Mouse (Mus musculus) liver, embryonic 14.5 days (tissue): ENCODE measurements at regions not wholly inside any gene's neighbourhood (a gene's known extent, or its start where the extent isn't known, plus 50 kb on each side); places are given as distances from the start of the nearest gene placed in this dataset.

ENCODE experiments used
- ATAC-seq: fragments of 200-750 bp; cut with Nextera tagmentation; 2 replicates; pipeline ENCODE4 v1.8.0; 2017; ENCODE audit warnings: moderate number of reproducible peaks, mild to moderate bottlenecking, moderate library complexity; ENCODE audit not compliant: insufficient read depth
- DNase-seq, 3 experiments: peaks; one replicate each; pipeline ENCODE4 v3.0.0-alpha.2; 2012 to 2013; ENCODE audit warnings: low read depth in 3 of 3, low spot score in 3 of 3
- H3K27ac ChIP-seq: fragments of 300-500 bp; sonication (generic); 2 replicates; pipeline ENCODE4 v1.5.1; 2014; ENCODE audit warnings: moderate library complexity, mild to moderate bottlenecking, control low read depth, inconsistent platforms
- H3K27me3 ChIP-seq: fragments of 300-500 bp; sonication (generic); 2 replicates; pipeline ENCODE4 v1.6.1; 2014; ENCODE audit warnings: mild to moderate bottlenecking, low read length, moderate library complexity; ENCODE audit not compliant: control insufficient read depth, insufficient read depth
- H3K36me3 ChIP-seq: fragments of 300-500 bp; sonication (generic); replicated peaks from 2 replicates; pipeline ENCODE4 v1.6.1; 2014; ENCODE audit warnings: low read depth; ENCODE audit not compliant: control insufficient read depth, insufficient read depth
- H3K4me1 ChIP-seq, 2 experiments: fragments of 200-500 bp in 1 of 2; fragments of 300-500 bp in 1 of 2; sonication (generic) in 1 of 2; replicated peaks; 2 replicates each; pipeline ENCODE4 v1.6.1; 2012 to 2014; ENCODE audit warnings: antibody characterized with exemption in 1 of 2, inconsistent platforms in 1 of 2, low read length in 1 of 2; ENCODE audit not compliant: control insufficient read depth in 2 of 2, insufficient read depth in 2 of 2
- H3K4me2 ChIP-seq: fragments of 300-500 bp; sonication (generic); 2 replicates; pipeline ENCODE4 v1.6.1; 2014; ENCODE audit warnings: low read depth, mild to moderate bottlenecking, control low read depth, moderate library complexity
- H3K4me3 ChIP-seq, 2 experiments: fragments of 200-500 bp in 1 of 2; fragments of 300-500 bp in 1 of 2; sonication (generic) in 1 of 2; 2 replicates each; pipeline ENCODE4 v1.5.1; 2012 to 2014; ENCODE audit warnings: low read depth in 2 of 2, low read length in 2 of 2, mild to moderate bottlenecking in 2 of 2, control low read depth in 1 of 2, inconsistent platforms in 1 of 2, moderate library complexity in 1 of 2; ENCODE audit not compliant: insufficient read depth in 1 of 2
- H3K9ac ChIP-seq: fragments of 300-500 bp; sonication (generic); replicated peaks from 2 replicates; pipeline ENCODE4 v1.6.1; 2014; ENCODE audit warnings: mild to moderate bottlenecking, control low read depth, moderate library complexity
- H3K9me3 ChIP-seq: fragments of 300-500 bp; sonication (generic); 2 replicates; pipeline ENCODE4 v1.6.1; 2016; ENCODE audit warnings: low read length, mixed read lengths; ENCODE audit not compliant: control insufficient read depth
- CTCF ChIP-seq: IDR thresholded peaks from 2 replicates; pipeline ENCODE4 v1.5.1; 2016; ENCODE audit warnings: antibody characterized with exemption, low read depth, control low read depth
- EP300 ChIP-seq: IDR thresholded peaks from 2 replicates; pipeline ENCODE4 v1.6.1; 2016; ENCODE audit warnings: antibody characterized with exemption, low read depth
- WGBS: fragments of 180-500 bp; shearing (Covaris S2); extraction: QIAGEN DNeasy Blood & Tissue Kit; methylation state at CpG from one replicate; pipeline ENCODE4 v1.1.7; 2014; ENCODE audit not compliant: insufficient replicate concordance; 5-methylcytosine and 5-hydroxymethylcytosine counted together

DNA sequence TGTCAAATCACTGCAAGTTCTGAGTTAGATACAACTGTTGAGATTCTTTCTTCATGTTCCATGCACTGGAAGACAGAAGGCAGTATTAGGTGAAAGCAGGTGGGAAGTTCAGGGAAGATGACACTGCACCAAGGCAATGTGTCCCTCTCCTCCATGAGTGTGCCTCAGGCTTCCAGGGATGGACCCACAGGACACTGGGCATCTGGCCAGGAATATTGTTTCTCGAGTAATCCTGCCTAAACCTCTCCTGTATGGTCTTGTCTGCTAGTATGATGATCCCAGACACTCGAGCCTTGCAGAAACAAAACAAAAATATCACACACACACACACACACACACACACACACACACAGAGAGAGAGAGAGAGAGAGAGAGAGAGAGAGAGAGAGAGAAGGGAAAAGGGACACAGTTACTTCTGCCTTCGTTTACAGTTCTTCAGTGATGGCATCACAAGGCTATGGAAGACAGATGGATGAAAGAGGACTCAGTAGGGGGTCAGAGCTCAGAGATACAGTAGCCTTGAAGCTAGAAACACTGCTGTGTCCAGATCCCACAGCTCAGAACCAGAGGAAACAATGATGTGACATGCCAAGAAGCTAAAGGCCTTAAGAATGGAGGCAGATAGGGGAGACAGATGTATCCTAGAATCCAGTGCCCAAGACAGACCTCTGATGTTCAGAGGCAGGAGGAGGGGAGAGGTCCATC, 154.8 kb downstream of the Gm815 start:
- no peak overlapping the region for H3K4me2 ChIP-seq
- no peak for DNase-seq
- TF ChIP-seq EP300 = no peak
- no peak for TF ChIP-seq CTCF
- no peaks in the 10 kb centered on the region for H3K27me3 ChIP-seq
- H3K9me3 ChIP-seq = no peaks in the 10 kb centered on the region
- H3K36me3 ChIP-seq = no peaks in the 10 kb centered on the region
- no peaks in the 10 kb centered on the region for H3K4me1 ChIP-seq
- ATAC-seq = no peak
- no peak overlapping the region for H3K9ac ChIP-seq
- H3K4me3 ChIP-seq = no peak overlapping the region
- WGBS = 34% methylated on average over 3 of the region's 3 CpGs
- no peak overlapping the region for H3K27ac ChIP-seq

DNA sequence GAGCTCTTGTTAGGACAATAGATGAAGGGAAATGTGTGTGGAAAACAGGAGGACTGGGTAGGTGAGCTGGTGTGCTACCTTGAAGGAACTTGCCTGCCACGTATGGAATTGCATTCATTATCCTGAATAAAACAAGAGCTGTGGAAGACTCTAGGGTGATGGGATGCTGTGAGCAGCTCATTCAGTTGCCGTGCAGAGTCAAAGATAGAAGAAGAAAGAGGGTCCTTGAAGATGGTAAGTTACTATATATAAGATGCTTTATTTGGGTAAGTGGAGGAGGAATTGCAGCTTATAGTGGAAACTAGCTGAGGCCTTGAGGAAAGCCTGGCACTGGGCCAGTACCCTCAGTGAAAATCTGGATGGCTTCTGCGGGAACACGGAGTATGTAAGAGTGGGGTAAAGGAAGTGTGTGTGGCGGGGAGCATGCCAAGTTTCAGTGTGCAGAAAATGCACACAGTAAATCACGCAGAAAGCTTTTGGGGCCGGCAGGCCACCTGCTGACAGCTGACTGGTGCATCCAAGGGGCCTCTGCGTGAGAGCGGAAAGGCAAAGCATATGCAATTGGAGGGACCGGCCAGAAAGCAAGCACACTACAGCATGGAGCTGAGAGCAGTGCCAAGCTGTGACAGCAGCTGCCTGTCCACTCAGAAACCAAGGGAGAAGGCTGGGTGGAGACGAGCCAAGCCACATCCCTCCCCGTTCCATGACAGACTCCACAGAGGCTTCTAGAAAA, 149.7 kb upstream of the Vldlr start:
- Histone ChIP-seq H3K27me3 (no peaks in the 10 kb centered on the region), H3K27ac (no peak overlapping the region), H3K4me3 (no peak overlapping the region), H3K9ac (no peak overlapping the region), H3K9me3 (no peaks in the 10 kb centered on the region), H3K36me3 (no peaks in the 10 kb centered on the region), H3K4me1 (no peaks in the 10 kb centered on the region), H3K4me2 (no peak overlapping the region)
- TF ChIP-seq CTCF (no peak), EP300 (no peak)
- ATAC-seq = no peak
- WGBS = 67% methylated on average over 12 of the region's 12 CpGs
- no peak for DNase-seq

DNA sequence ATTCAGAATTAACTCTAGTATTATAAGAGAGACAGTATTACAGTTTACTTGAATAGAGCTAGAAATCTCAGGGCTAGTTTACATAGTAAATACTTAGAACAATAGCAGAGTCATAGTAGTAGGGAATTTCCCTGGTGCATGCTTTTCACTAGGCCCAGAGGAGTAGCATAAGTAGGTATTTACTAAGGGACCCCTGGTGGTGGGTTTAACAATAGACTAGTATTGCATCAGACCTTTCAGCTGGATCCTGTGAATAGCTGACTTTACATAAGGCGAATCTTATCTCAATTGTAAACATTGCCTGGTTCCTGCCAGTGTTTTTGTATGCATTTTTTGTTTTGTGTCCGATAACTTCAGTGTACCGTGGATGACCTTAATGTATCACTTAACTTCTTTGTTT, 143.0 kb upstream of the Vldlr start:
- Histone ChIP-seq H3K36me3 (no peaks in the 10 kb centered on the region), H3K27me3 (no peaks in the 10 kb centered on the region), H3K9ac (no peak overlapping the region), H3K27ac (no peak overlapping the region), H3K4me1 (no peaks in the 10 kb centered on the region), H3K4me3 (no peak overlapping the region), H3K9me3 (no peaks in the 10 kb centered on the region), H3K4me2 (no peak overlapping the region)
- TF ChIP-seq EP300 (no peak), CTCF (no peak)
- 50% methylated on average over 3 of the region's 3 CpGs for WGBS
- DNase-seq = no peak
- ATAC-seq = no peak

DNA sequence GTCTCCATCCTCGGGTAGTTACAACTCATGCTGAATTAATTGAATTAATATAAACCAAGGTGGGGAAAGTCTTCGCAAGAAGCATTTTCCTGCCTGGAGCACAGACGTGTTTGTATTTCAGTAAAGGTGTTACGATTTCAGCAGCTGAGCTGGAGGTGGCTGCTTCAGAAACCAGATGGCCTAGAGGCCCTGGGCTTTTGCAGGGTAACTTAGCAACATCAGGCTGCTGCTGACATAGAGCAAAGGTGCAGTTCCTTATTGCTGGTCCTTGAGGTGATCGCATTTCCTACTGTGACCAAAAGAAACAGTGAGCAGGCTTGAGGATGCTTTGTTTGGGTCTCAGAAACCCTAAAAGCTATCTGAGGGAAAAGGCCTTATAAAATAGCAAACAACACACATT, 141.3 kb upstream of the Vldlr start:
- H3K27ac ChIP-seq = no peak overlapping the region
- TF ChIP-seq CTCF (no peak), EP300 (no peak)
- H3K9ac ChIP-seq = no peak overlapping the region
- DNase-seq (no peak), ATAC-seq (no peak)
- 65% methylated on average over 5 of the region's 5 CpGs for WGBS
- H3K4me1 ChIP-seq = no peaks in the 10 kb centered on the region
- no peaks in the 10 kb centered on the region for H3K9me3 ChIP-seq
- no peak overlapping the region for H3K4me3 ChIP-seq
- no peaks in the 10 kb centered on the region for H3K36me3 ChIP-seq
- H3K27me3 ChIP-seq = no peaks in the 10 kb centered on the region
- H3K4me2 ChIP-seq = no peak overlapping the region

DNA sequence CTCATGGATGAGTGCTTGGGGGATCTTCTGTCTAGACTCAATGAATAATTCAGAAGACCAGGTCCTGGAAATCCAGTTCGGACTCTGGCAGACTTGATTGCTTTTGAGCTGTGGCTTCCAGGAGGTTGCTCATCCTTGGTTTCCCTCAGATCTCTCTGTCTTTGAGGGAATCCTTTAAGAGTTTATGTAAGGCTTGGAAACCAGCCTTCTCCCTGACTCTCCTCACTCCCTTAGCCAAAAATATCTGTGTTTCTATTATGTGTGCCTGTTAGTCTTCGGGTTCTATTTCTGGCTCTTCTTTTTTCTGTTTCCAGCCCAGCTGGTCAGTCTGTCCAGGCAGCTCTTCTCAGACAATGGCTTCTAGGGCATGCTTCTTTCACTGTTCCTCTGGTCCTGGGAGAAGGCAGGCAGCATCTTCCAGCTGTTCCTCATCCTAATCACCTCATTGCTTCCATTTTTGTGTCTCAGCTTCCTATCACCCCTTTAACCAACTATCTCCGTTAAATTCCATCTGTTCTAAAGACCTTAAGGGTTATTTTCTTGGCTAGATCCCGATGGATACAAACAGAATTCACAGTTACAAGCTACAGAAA, 139.3 kb upstream of the Vldlr start:
- no peak for ATAC-seq
- Histone ChIP-seq H3K4me3 (no peak overlapping the region), H3K27me3 (no peaks in the 10 kb centered on the region), H3K36me3 (no peaks in the 10 kb centered on the region), H3K27ac (no peak overlapping the region), H3K9me3 (no peaks in the 10 kb centered on the region), H3K9ac (no peak overlapping the region), H3K4me1 (no peaks in the 10 kb centered on the region), H3K4me2 (no peak overlapping the region)
- DNase-seq = no peak
- no peak for TF ChIP-seq CTCF
- no peak for TF ChIP-seq EP300
- 57% methylated on average over 4 of the region's 4 CpGs for WGBS
